Mouse (Mus musculus) cerebellum, postnatal 14 days (tissue): ENCODE measurements around the gene Stn1.

ENCODE experiments used
- DNase-seq, 2 experiments: peaks; one replicate each; pipeline ENCODE4 v3.0.0; 2021; ENCODE audit warnings: mixed read lengths in 2 of 2

The Stn1 gene

GRCm38 (mm10) chr19:47538801-47539200 is 1.5 kb upstream of the Stn1 start:
- no peak for DNase-seq

- DNase-seq, result no peak
Observed at GRCm38 (mm10) chr19:47537879-47538278, 572 bp upstream of the Stn1 start.

- DNase-seq, result peak; percentile 98 to 99
Observed at GRCm38 (mm10) chr19:47536521-47537299, 597 bp downstream of the Stn1 start.

GRCm38 (mm10) chr19:47534131-47534530 is 3.2 kb downstream of the Stn1 start:
- no peak for DNase-seq

- peak in 1 of 2 experiments; percentile 25 for DNase-seq
Observed at GRCm38 (mm10) chr19:47532449-47532848, 4.9 kb downstream of the Stn1 start.

- no peak for DNase-seq
Observed at GRCm38 (mm10) chr19:47531309-47531708, 6.0 kb downstream of the Stn1 start.

- no peak for DNase-seq
Observed at GRCm38 (mm10) chr19:47526239-47526986, 10.9 kb downstream of the Stn1 start.

GRCm38 (mm10) chr19:47524905-47525304 is 12.4 kb downstream of the Stn1 start:
- no peak for DNase-seq

- no peak for DNase-seq
Observed at GRCm38 (mm10) chr19:47521403-47521802, 15.9 kb downstream of the Stn1 start.

- no peak for DNase-seq
Observed at GRCm38 (mm10) chr19:47519163-47519893, 18.0 kb downstream of the Stn1 start.

- DNase-seq, result no peak
Observed at GRCm38 (mm10) chr19:47518475-47519162, 18.7 kb downstream of the Stn1 start.

- no peak for DNase-seq
Observed at GRCm38 (mm10) chr19:47517570-47517969, 19.7 kb downstream of the Stn1 start.

- DNase-seq, result no peak
Observed at GRCm38 (mm10) chr19:47516879-47517278, 20.4 kb downstream of the Stn1 start.

- DNase-seq, result no peak
Observed at GRCm38 (mm10) chr19:47515091-47515490, 22.2 kb downstream of the Stn1 start.

GRCm38 (mm10) chr19:47513618-47513897 is 23.7 kb downstream of the Stn1 start:
- DNase-seq, result no peak

GRCm38 (mm10) chr19:47512794-47513617 is 24.3 kb downstream of the Stn1 start:
- DNase-seq, result no peak

- DNase-seq, result no peak
Observed at GRCm38 (mm10) chr19:47511958-47512357, 25.3 kb downstream of the Stn1 start.

- DNase-seq, result no peak
Observed at GRCm38 (mm10) chr19:47511294-47511675, 26.0 kb downstream of the Stn1 start.

- DNase-seq, result no peak
Observed at GRCm38 (mm10) chr19:47510473-47511293, 26.6 kb downstream of the Stn1 start.

- no peak for DNase-seq
Observed at GRCm38 (mm10) chr19:47510135-47510472, 27.2 kb downstream of the Stn1 start.

GRCm38 (mm10) chr19:47508771-47509281 is 28.5 kb downstream of the Stn1 start:
- no peak for DNase-seq
